Mouse (Mus musculus): ENCODE results near the gene Dlgap4. TPM values are rescaled to one million over a fixed set of nuclear protein-coding genes. Genes with fewer than 3 reads are reported as not detected.

Gene Dlgap4
- polyA plus RNA-seq, 1 experiment from 2014 or later: 160 TPM

DNA sequence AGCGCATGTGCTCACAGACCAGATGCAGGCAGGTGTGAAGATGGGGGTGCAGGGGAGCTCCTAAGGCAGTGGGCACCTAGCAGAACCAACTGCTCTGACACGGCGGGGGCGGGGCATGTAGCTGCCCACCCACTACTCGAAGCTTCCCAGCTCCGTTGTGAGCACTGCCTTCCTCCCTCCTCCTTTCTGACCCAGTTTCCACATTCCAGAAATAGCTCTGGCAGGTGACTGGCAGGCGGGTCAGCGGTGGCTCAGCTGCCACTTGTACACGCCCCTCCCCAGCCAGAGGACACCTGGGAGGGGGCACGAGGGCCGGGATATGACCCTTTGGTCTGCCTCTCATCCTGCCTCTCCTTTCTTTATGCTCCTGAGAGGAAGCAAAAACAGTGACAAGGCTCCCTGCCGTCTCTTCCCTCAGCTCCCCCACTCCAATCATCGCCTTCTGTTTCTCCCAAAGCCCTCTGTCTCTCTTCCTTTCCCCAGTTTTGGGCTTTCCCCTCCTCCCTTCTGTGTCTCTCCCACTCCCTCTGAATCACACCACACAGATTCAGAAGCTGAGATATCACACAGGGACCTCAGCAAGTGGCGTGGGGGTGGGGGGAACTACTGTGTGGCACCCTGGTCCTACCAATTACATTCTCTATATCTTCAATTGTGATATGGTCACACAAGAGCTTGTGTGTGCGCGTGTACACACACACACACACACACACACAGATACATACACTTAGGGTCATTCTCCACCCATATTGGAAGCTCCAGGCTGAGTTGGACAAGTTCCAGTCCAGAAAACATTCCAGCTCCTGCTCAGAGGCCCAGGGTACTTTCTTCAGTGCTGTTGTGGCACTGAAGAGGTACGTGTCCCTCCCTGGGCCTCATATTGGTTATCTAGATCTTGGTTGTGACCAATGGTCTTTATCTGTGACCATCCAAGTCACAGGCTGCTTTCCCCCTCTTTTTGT lies 104.1 kb downstream of the Dlgap4 start:
- Histone ChIP-seq H3K27me3 (ENCODE audit: control insufficient read depth, insufficient read depth, low read length) (no peaks in the 10 kb centered on the region), H3K4me3 (ENCODE audit: low read depth, low read length) (no peak overlapping the region), H3K36me3 (ENCODE audit: control insufficient read depth, insufficient read depth, low read length) (no peaks in the 10 kb centered on the region), H3K4me2 (ENCODE audit: low read depth) (0 out of 2 replicates have a peak overlapping the region, but pooled peaks have one; percentile 7), H3K9ac (ENCODE audit: low read length) (no peak overlapping the region), H3K4me1 (ENCODE audit: control insufficient read depth, insufficient read depth, low read length) (peaks cover 10% of the 10 kb centered on the region), H3K9me3 (ENCODE audit: control insufficient read depth, low read length) (no peaks in the 10 kb centered on the region), H3K27ac (ENCODE audit: low read depth, low read length) (no peak overlapping the region)
- DNase-seq (ENCODE audit: low spot score) (peak; percentile 35), ATAC-seq (ENCODE audit: insufficient read depth, low FRiP score, low TSS enrichment) (no peak)
- 22% methylated on average over 17 of the region's 17 CpGs for WGBS

- Histone ChIP-seq H3K36me3 (ENCODE audit: control insufficient read depth, insufficient read depth, low read length) (no peaks in the 10 kb centered on the region), H3K4me2 (ENCODE audit: low read depth) (no peak overlapping the region), H3K27ac (ENCODE audit: low read depth, low read length) (no peak overlapping the region), H3K27me3 (ENCODE audit: control insufficient read depth, insufficient read depth, low read length) (no peaks in the 10 kb centered on the region), H3K9me3 (ENCODE audit: control insufficient read depth, low read length) (no peaks in the 10 kb centered on the region), H3K9ac (ENCODE audit: low read length) (no peak overlapping the region), H3K4me3 (ENCODE audit: low read depth, low read length) (no peak overlapping the region), H3K4me1 (ENCODE audit: control insufficient read depth, insufficient read depth, low read length) (peaks cover 14% of the 10 kb centered on the region)
- DNase-seq (ENCODE audit: low spot score) (no peak), ATAC-seq (ENCODE audit: insufficient read depth, low FRiP score, low TSS enrichment) (no peak)
- WGBS: 76% methylated on average over 5 of the region's 5 CpGs
These were observed 105.3 kb downstream of the Dlgap4 start for GRCm38 (mm10) chr2:156718793-156719192.

DNA sequence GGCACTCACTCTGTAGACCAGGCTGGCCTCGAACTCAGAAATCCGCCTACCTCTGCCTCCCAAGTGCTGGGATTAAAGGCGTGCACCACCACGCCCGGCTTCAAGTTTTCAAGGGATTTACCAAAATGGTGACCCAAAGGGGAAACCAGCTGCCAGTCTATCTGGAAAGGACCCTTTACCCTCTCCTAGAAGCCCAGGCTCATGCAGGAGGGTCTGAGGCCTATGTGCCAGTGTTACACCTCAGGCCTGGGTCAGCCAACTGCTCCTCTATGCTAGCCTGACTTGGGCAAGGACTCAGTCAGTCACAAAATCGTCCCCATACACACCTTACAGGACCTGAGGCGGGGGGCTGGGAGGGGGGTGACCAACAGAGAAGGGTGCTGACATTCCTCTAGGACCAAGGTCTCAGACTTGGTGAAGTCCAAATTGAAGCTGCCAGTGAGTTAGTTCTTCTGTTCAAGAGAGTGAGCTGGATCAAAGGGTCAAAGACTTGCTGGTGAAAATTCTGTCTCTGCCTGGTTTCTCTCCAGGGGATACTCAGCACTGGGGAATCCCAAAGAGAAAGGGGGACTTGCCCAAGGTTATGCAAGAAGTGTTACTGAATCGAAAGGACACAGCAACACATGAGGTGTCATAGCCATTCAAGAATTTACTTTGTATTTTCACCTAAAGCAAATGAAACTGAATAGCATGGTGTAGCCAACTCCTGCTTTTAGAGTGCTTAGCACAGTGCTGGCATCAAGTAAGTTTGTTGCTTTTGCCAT lies 106.2 kb downstream of the Dlgap4 start:
- Histone ChIP-seq H3K27ac (ENCODE audit: low read depth, low read length) (no peak overlapping the region), H3K36me3 (ENCODE audit: control insufficient read depth, insufficient read depth, low read length) (no peaks in the 10 kb centered on the region), H3K4me1 (ENCODE audit: control insufficient read depth, insufficient read depth, low read length) (peaks cover 21% of the 10 kb centered on the region), H3K4me3 (ENCODE audit: low read depth, low read length) (peak overlapping the region; percentile 85), H3K9ac (ENCODE audit: low read length) (peak overlapping the region; percentile 96), H3K27me3 (ENCODE audit: control insufficient read depth, insufficient read depth, low read length) (no peaks in the 10 kb centered on the region), H3K4me2 (ENCODE audit: low read depth) (peak overlapping the region; percentile 76), H3K9me3 (ENCODE audit: control insufficient read depth, low read length) (no peaks in the 10 kb centered on the region)
- 86% methylated on average over 8 of the region's 8 CpGs for WGBS
- ATAC-seq (ENCODE audit: insufficient read depth, low FRiP score, low TSS enrichment) (no peak), DNase-seq (ENCODE audit: low spot score) (no peak)

- ATAC-seq (ENCODE audit: insufficient read depth, low FRiP score, low TSS enrichment): no peak; the same call in 1 of the 2 replicates
These were observed 106.8 kb downstream of the Dlgap4 start for GRCm38 (mm10) chr2:156720313-156720674.

GRCm38 (mm10) chr2:156720675-156721553 lies 107.4 kb downstream of the Dlgap4 start:
- peak overlapping the region; percentile 76 for H3K4me2 ChIP-seq (ENCODE audit: low read depth)
- H3K27me3 ChIP-seq (ENCODE audit: control insufficient read depth, insufficient read depth, low read length): no peaks in the 10 kb centered on the region
- WGBS: under 1% methylated on average over 75 of the region's 114 CpGs
- H3K27ac ChIP-seq (ENCODE audit: low read depth, low read length): peak overlapping the region; percentile 86
- H3K36me3 ChIP-seq (ENCODE audit: control insufficient read depth, insufficient read depth, low read length): no peaks in the 10 kb centered on the region
- peak overlapping the region; percentile 85 for H3K4me3 ChIP-seq (ENCODE audit: low read depth, low read length)
- DNase-seq (ENCODE audit: low spot score): peak; percentile 98
- peak; percentile 83 for ATAC-seq (ENCODE audit: insufficient read depth, low FRiP score, low TSS enrichment)
- peak overlapping the region; percentile 96 for H3K9ac ChIP-seq (ENCODE audit: low read length)
- peaks cover 26% of the 10 kb centered on the region for H3K4me1 ChIP-seq (ENCODE audit: control insufficient read depth, insufficient read depth, low read length)
- H3K9me3 ChIP-seq (ENCODE audit: control insufficient read depth, low read length): no peaks in the 10 kb centered on the region

More at GRCm38 (mm10) chr2:156720313-156720674, 106.8 kb downstream of the Dlgap4 start:
- Histone ChIP-seq H3K9me3 (ENCODE audit: control insufficient read depth, low read length) (no peaks in the 10 kb centered on the region), H3K4me1 (ENCODE audit: control insufficient read depth, insufficient read depth, low read length) (peaks cover 21% of the 10 kb centered on the region), H3K27ac (ENCODE audit: low read depth, low read length) (peak overlapping the region; percentile 86), H3K4me3 (ENCODE audit: low read depth, low read length) (peak overlapping the region; percentile 85), H3K4me2 (ENCODE audit: low read depth) (peak overlapping the region; percentile 76), H3K27me3 (ENCODE audit: control insufficient read depth, insufficient read depth, low read length) (no peaks in the 10 kb centered on the region), H3K36me3 (ENCODE audit: control insufficient read depth, insufficient read depth, low read length) (no peaks in the 10 kb centered on the region), H3K9ac (ENCODE audit: low read length) (peak overlapping the region; percentile 96)
- 3% methylated on average over 10 of the region's 10 CpGs for WGBS
- no peak for DNase-seq (ENCODE audit: low spot score)

- 0% methylated on average over 17 of the region's 17 CpGs for WGBS
- 0 out of 2 replicates have a peak, but pooled peaks have one; percentile 4 for ATAC-seq (ENCODE audit: insufficient read depth, low FRiP score, low TSS enrichment)
- peak overlapping the region; percentile 85 for H3K4me3 ChIP-seq (ENCODE audit: low read depth, low read length)
- H3K27me3 ChIP-seq (ENCODE audit: control insufficient read depth, insufficient read depth, low read length): no peaks in the 10 kb centered on the region
- no peaks in the 10 kb centered on the region for H3K9me3 ChIP-seq (ENCODE audit: control insufficient read depth, low read length)
- peaks cover 33% of the 10 kb centered on the region for H3K4me1 ChIP-seq (ENCODE audit: control insufficient read depth, insufficient read depth, low read length)
- H3K27ac ChIP-seq (ENCODE audit: low read depth, low read length): peak overlapping the region; percentile 86
- no peak for DNase-seq (ENCODE audit: low spot score)
- H3K9ac ChIP-seq (ENCODE audit: low read length): peak overlapping the region; percentile 96
- H3K36me3 ChIP-seq (ENCODE audit: control insufficient read depth, insufficient read depth, low read length): no peaks in the 10 kb centered on the region
- H3K4me2 ChIP-seq (ENCODE audit: low read depth): peak overlapping the region; percentile 76
These were observed 108.1 kb downstream of the Dlgap4 start for GRCm38 (mm10) chr2:156721554-156722070.

DNA sequence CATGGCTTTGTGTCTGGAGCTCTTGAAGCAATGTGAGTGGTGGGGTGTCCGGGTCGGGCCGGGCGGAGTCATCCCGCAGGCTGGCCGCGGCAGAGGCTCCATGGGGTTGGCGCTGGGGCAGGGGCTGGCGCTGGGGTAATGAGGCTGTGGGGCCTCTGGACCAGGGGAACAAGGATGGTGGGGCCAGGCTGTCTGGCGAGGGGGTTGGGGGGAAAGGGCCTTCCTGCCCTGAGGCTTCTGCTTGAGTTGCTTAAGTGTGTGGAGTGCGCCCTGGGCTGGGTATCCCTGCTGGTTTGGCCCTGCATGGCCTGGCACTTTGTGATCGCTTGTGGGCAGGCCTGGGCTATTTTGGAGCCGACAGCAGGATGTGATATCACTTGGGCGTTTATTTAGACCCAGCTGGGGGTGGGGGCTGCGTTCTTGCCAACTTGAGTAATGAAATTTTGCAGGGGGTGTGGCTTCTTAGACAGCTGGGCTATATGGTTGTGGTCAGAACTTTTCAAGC lies 108.6 kb downstream of the Dlgap4 start:
- peak overlapping the region; percentile 85 for H3K4me3 ChIP-seq (ENCODE audit: low read depth, low read length)
- DNase-seq (ENCODE audit: low spot score): peak; percentile 63
- H3K4me2 ChIP-seq (ENCODE audit: low read depth): peak overlapping the region; percentile 76
- H3K4me1 ChIP-seq (ENCODE audit: control insufficient read depth, insufficient read depth, low read length): peaks cover 37% of the 10 kb centered on the region
- no peaks in the 10 kb centered on the region for H3K36me3 ChIP-seq (ENCODE audit: control insufficient read depth, insufficient read depth, low read length)
- H3K9me3 ChIP-seq (ENCODE audit: control insufficient read depth, low read length): no peaks in the 10 kb centered on the region
- no peaks in the 10 kb centered on the region for H3K27me3 ChIP-seq (ENCODE audit: control insufficient read depth, insufficient read depth, low read length)
- H3K9ac ChIP-seq (ENCODE audit: low read length): peak overlapping the region; percentile 96
- WGBS: 1% methylated on average over 15 of the region's 15 CpGs
- H3K27ac ChIP-seq (ENCODE audit: low read depth, low read length): peak overlapping the region; percentile 86
- peak; percentile 25; the same call in 1 of the 2 replicates for ATAC-seq (ENCODE audit: insufficient read depth, low FRiP score, low TSS enrichment)

All from neural tube, embryonic 11.5 days (tissue).